Mouse (Mus musculus) G1E (cell line): ENCODE measurements around the gene Txnrd1. TPM values are rescaled to one million over a fixed set of nuclear protein-coding genes. Genes with fewer than 3 reads are reported as not detected.

ENCODE experiments used
- ATAC-seq: 2 replicates; pipeline ENCODE4 v1.8.0; 2016; ENCODE audit warnings: mild to moderate bottlenecking; ENCODE audit not compliant: insufficient number of reproducible peaks, poor library complexity, low FRiP score, severe bottlenecking; ENCODE audit errors: extremely low read depth
- DNase-seq: peaks from one replicate; pipeline ENCODE4 v3.0.0; 2012; ENCODE audit warnings: low spot score
- H3K27me3 ChIP-seq: 2 replicates; pipeline ENCODE4 v1.6.1; 2012; ENCODE audit warnings: mild to moderate bottlenecking, low read length, inconsistent platforms; ENCODE audit not compliant: insufficient read depth
- H3K36me3 ChIP-seq: replicated peaks from 2 replicates; pipeline ENCODE3; 2012; ENCODE audit warnings: mild to moderate bottlenecking, inconsistent platforms
- H3K4me1 ChIP-seq: 2 replicates; pipeline ENCODE4 v1.6.1; 2012; ENCODE audit warnings: low read depth, low read length, inconsistent platforms, mixed read lengths; ENCODE audit not compliant: insufficient read depth
- H3K4me3 ChIP-seq: 2 replicates; pipeline ENCODE4 v1.5.1; 2012; ENCODE audit warnings: low read depth, mild to moderate bottlenecking, inconsistent platforms, low read length, moderate library complexity, mixed read lengths
- H3K9me3 ChIP-seq: replicated peaks from 2 replicates; pipeline ENCODE4 v1.6.1; 2012; ENCODE audit warnings: inconsistent platforms
- CTCF ChIP-seq: IDR thresholded peaks from 2 replicates; pipeline ENCODE4 v1.5.1; 2012; ENCODE audit warnings: low read depth, low read length, inconsistent platforms, mixed read lengths
- GATA1 ChIP-seq: IDR thresholded peaks from 2 replicates; pipeline ENCODE4 v1.6.1; 2012; ENCODE audit warnings: borderline replicate concordance, low read length, inconsistent platforms, mixed read lengths
- GATA2 ChIP-seq: IDR thresholded peaks from 2 replicates; pipeline ENCODE4 v1.6.1; 2012; ENCODE audit warnings: low read depth, low read length, inconsistent platforms, borderline replicate concordance
- POLR2AphosphoS5 ChIP-seq: IDR thresholded peaks from 2 replicates; pipeline ENCODE4 v1.6.1; 2012; ENCODE audit warnings: low read depth, low read length, inconsistent platforms; ENCODE audit not compliant: insufficient replicate concordance
- TAL1 ChIP-seq: conservative IDR thresholded peaks from 2 replicates; pipeline ENCODE4 v1.6.1; 2012; ENCODE audit warnings: low read depth, low read length, inconsistent platforms, mixed read lengths
- polyA plus RNA-seq: library from polyadenylated mRNA; stranded (reverse); fragments of >175 nt; gene quantifications from 2 replicates; pipeline ENCODE4 v1.2.3, GENCODE M21; 2012
- total RNA-seq, 2 experiments: library from RNA; stranded (forward) in 1 of 2; stranded (reverse) in 1 of 2; fragments of 200-1000 nt in 1 of 2; fragments of >200 nt in 1 of 2; fragmentation: Nextera tagmentation in 1 of 2; gene quantifications; 2 replicates each; pipeline ENCODE4 v1.2.3; 2014 to 2017

Txnrd1 gene
- total and polyA plus RNA-seq, 3 experiments = 73.1 to 88.7 (median 83.9) TPM

- peaks cover 50% of the 10 kb centered on the region for H3K4me1 ChIP-seq
- peak; percentile 47 for DNase-seq
These were observed 25.8 kb downstream of the Txnrd1 start for GRCm38 (mm10) chr10:82859533-82859915.

GRCm38 (mm10) chr10:82860181-82860928 is 26.6 kb downstream of the Txnrd1 start:
- TF ChIP-seq CTCF = no peak
- Histone ChIP-seq H3K4me1 (peaks cover 54% of the 10 kb centered on the region), H3K27me3 (peaks cover 4% of the 10 kb centered on the region; the same call in 1 of the 2 replicates), H3K4me3 (peak overlapping the region; percentile 79), H3K9me3 (no peaks in the 10 kb centered on the region), H3K36me3 (peaks cover 23% of the 10 kb centered on the region)
- peak; percentile 45 for DNase-seq
- ATAC-seq = no peak

More at GRCm38 (mm10) chr10:82859533-82859915, 25.8 kb downstream of the Txnrd1 start:
- no peak for TF ChIP-seq GATA1
- no peak for TF ChIP-seq POLR2AphosphoS5
- TF ChIP-seq CTCF = no peak
- no peak for TF ChIP-seq GATA2
- TF ChIP-seq TAL1 = no peak
- Histone ChIP-seq H3K36me3 (peaks cover 19% of the 10 kb centered on the region), H3K4me3 (peak overlapping the region; percentile 83), H3K27me3 (peaks cover 6% of the 10 kb centered on the region), H3K9me3 (no peaks in the 10 kb centered on the region)
- ATAC-seq = no peak

GRCm38 (mm10) chr10:82860929-82861315 is 27.2 kb downstream of the Txnrd1 start:
- ATAC-seq (no peak), DNase-seq (no peak)
- TF ChIP-seq GATA1 = no peak
- no peak for TF ChIP-seq TAL1
- TF ChIP-seq POLR2AphosphoS5 = no peak
- TF ChIP-seq GATA2 = no peak
- no peak for TF ChIP-seq CTCF
- Histone ChIP-seq H3K9me3 (no peaks in the 10 kb centered on the region), H3K4me3 (peak overlapping the region; percentile 79), H3K36me3 (peaks cover 26% of the 10 kb centered on the region), H3K4me1 (peaks cover 51% of the 10 kb centered on the region), H3K27me3 (peaks cover under 1% of the 10 kb centered on the region; the same call in 1 of the 2 replicates)

GRCm38 (mm10) chr10:82863106-82863680 is 29.4 kb downstream of the Txnrd1 start:
- Histone ChIP-seq H3K27me3 (no peaks in the 10 kb centered on the region), H3K36me3 (peaks cover 47% of the 10 kb centered on the region), H3K4me3 (no peak overlapping the region), H3K4me1 (peaks cover 52% of the 10 kb centered on the region), H3K9me3 (no peaks in the 10 kb centered on the region)
- ATAC-seq (no peak), DNase-seq (no peak)
- TF ChIP-seq TAL1 = no peak
- no peak for TF ChIP-seq CTCF
- no peak for TF ChIP-seq GATA1
- TF ChIP-seq POLR2AphosphoS5 = no peak
- no peak for TF ChIP-seq GATA2

- peaks cover 52% of the 10 kb centered on the region for H3K4me1 ChIP-seq
- no peaks in the 10 kb centered on the region for H3K27me3 ChIP-seq
- ATAC-seq (no peak), DNase-seq (no peak)
- TF ChIP-seq TAL1 = no peak
- no peak for TF ChIP-seq CTCF
- no peak for TF ChIP-seq GATA1
- no peak for TF ChIP-seq GATA2
- no peak for TF ChIP-seq POLR2AphosphoS5
- H3K36me3 ChIP-seq = peaks cover 53% of the 10 kb centered on the region
- no peak overlapping the region; the same call in 1 of the 2 replicates for H3K4me3 ChIP-seq
- H3K9me3 ChIP-seq = no peaks in the 10 kb centered on the region
These were observed 30.1 kb downstream of the Txnrd1 start for GRCm38 (mm10) chr10:82863827-82864226.

- Histone ChIP-seq H3K4me3 (peak within 1 kb of the TSS; percentile 26; the same call in 1 of the 2 replicates), H3K36me3 (peaks cover 76% of the 10 kb centered on the region), H3K4me1 (peaks cover 66% of the 10 kb centered on the region), H3K9me3 (no peaks in the 10 kb centered on the region), H3K27me3 (no peaks in the 10 kb centered on the region)
- no peak for TF ChIP-seq GATA2
- no peak for TF ChIP-seq CTCF
- no peak for TF ChIP-seq POLR2AphosphoS5
- TF ChIP-seq GATA1 = no peak
- TF ChIP-seq TAL1 = no peak
- DNase-seq = no peak
- no peak for ATAC-seq
These were observed 32.6 kb downstream of the Txnrd1 start, which contains the start of gene Eid3 for GRCm38 (mm10) chr10:82866356-82866755. TSS of gene Eid3 (plus strand) at chr10:82866626.
